Mouse (Mus musculus) cerebellum, postnatal 25 days (tissue): ENCODE results near the gene Adm.
A peak's percentile ranks its signal among the peaks of the same experiment; 100 is the strongest.

Experiments
- DNase-seq, 2 experiments: peaks; one replicate each; pipeline ENCODE4 v3.0.0; 2021; ENCODE audit warnings: mixed read lengths in 2 of 2

The Adm gene

GRCm38 (mm10) chr7:110668247-110668646 is 40.8 kb downstream of the Adm start:
- DNase-seq, result peak in 1 of 2 experiments; percentile 25

- DNase-seq, result peak; percentile 20 to 26
Measured at GRCm38 (mm10) chr7:110668756-110669155, 41.3 kb downstream of the Adm start.

GRCm38 (mm10) chr7:110671121-110671680 is 43.7 kb downstream of the Adm start:
- DNase-seq, result no peak
